22 mouse cellular contexts compared by ENCODE assay signal in the genomic region with DNA sequence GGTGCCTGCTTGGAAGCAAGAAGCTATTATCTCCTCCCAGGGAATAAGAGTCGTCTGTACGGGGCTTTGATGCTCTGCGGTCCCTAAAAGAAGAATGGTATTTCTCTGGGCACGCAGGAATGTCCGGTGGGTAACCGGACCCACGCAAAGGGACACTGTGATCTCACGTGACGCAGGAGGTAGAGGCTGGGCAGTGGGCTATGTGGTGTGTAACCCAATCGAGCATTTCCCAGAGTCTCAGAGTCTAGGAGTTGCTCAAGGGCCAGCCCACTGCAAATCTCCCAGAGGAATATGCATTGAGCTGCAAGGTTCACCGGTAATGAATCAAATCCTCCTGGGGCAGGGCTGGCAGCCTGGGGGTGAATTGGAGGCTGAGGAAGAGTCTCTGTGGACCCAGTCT. TPM values are rescaled to one million over a fixed set of nuclear protein-coding genes. Genes with fewer than 3 reads are reported as not detected.
"Had no signal": no experiment of that assay in that cellular context is flagged by ENCODE, and none has a peak within 500 bp of the region (broad histone marks: within the 10 kb centered on the region; RNA-seq: fewer than 3 reads in every experiment).

No protein-coding gene starts in this region.

- H3K27ac ChIP-seq: neural tube, embryonic 15.5 days; stomach, embryonic 15.5 days; stomach, postnatal 0 days had no signal

- H3K27me3 ChIP-seq: neural tube, embryonic 15.5 days; stomach, embryonic 15.5 days had no signal

- H3K9me3 ChIP-seq: neural tube, embryonic 15.5 days; stomach, embryonic 15.5 days had no signal

- DNase-seq: retina, postnatal 1 day; right cerebral cortex, adult 18-20 months; right cerebral cortex, postnatal 14 days; right cerebral cortex, postnatal 25 days; right cerebral cortex, postnatal 4 days; spleen, adult 18-20 months; thymus, adult 18-20 months; thymus, adult 2 months; thymus, postnatal 14 days; thymus, postnatal 25 days; thymus, postnatal 36 days; thymus, postnatal 4 days had no signal

- H3K4me2 ChIP-seq: neural tube, embryonic 15.5 days; stomach, embryonic 15.5 days had no signal

- H3K36me3 ChIP-seq: neural tube, embryonic 15.5 days; stomach, embryonic 15.5 days had no signal

- H3K4me1 ChIP-seq: neural tube, embryonic 15.5 days; stomach, embryonic 15.5 days had no signal

- H3K4me3 ChIP-seq: neural tube, embryonic 15.5 days; stomach, embryonic 15.5 days had no signal

- H3K9ac ChIP-seq: neural tube, embryonic 15.5 days; stomach, embryonic 15.5 days had no signal

RNA-seq across cellular contexts. Expression of a gene that starts 9.5 kb away (rescaled TPM):
- polyA plus RNA-seq: stomach, embryonic 14.5 days; stomach, embryonic 15.5 days; stomach, embryonic 16.5 days; testis, adult 2 months; urinary bladder, adult 2 months had no signal

RNA-seq across cellular contexts. Expression of a gene that starts 18.8 kb away (rescaled TPM):
- polyA plus RNA-seq: neural tube, embryonic 14.5 days; neural tube, embryonic 15.5 days; small intestine, adult 2 months; spleen, adult 2 months; stomach, embryonic 14.5 days; stomach, embryonic 15.5 days; stomach, postnatal 0 days; testis, adult 2 months; urinary bladder, adult 2 months had no signal
